Mouse (Mus musculus): ENCODE data around the gene Pkmyt1.

Gene Pkmyt1
- long read RNA-seq, experiment 1, partial matches to known transcripts: 1 of 3 reads
- long read RNA-seq, experiment 1, other reads (novel, unspliced or antisense): 0 of 3 reads
- long read RNA-seq, experiment 2, partial matches to known transcripts: 1 of 4 reads
- long read RNA-seq, experiment 2, other reads (novel, unspliced or antisense): 3 of 4 reads

- intact Hi-C loops (cut with DNase I): no loop called here
Measured at GRCm38 (mm10) chr17:23725999-23726757, at the start of gene Pkmyt1. Pkmyt1 (plus strand) TSS chr17:23726336.

GRCm38 (mm10) chr17:23676473-23677031 is 49.6 kb upstream of the Pkmyt1 start:
- intact Hi-C loops (cut with DNase I): no loop called here

DNA sequence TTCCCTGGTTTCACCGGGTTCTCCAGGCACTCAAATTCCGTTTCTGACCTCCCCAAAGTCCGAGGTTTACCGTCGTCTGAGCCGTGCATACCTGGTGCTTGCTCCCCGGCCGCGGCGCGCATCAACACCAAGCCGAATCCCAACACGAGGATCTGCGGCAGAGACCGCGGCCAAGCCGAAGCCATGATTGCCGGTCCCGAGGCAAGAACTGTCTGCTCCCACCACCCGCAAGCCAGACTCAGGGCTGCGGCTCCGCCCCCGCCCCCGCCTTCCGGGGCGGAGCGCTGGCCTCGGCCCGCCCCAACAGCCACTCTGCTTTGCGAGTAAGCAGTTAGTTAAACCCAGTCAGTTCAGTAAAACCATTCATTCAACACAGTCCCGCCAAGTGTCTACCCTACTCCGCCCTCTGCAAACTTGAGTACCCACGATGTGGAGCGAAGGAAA is 48.9 kb upstream of the Pkmyt1 start, which contains the start of gene Tnfrsf12a:
TSS of gene Tnfrsf12a (minus strand) at position 233 of the 444 bp plus-strand sequence.
- intact Hi-C loops (cut with DNase I): no loop called here

- intact Hi-C loops (cut with DNase I): no loop called here
Measured at GRCm38 (mm10) chr17:23679127-23679835, 46.9 kb upstream of the Pkmyt1 start, which contains the start of gene Cldn6. Cldn6 (plus strand) TSS chr17:23679249.

GRCm38 (mm10) chr17:23680336-23680735 is 45.8 kb upstream of the Pkmyt1 start:
- intact Hi-C loops (cut with DNase I): no loop called here

DNA sequence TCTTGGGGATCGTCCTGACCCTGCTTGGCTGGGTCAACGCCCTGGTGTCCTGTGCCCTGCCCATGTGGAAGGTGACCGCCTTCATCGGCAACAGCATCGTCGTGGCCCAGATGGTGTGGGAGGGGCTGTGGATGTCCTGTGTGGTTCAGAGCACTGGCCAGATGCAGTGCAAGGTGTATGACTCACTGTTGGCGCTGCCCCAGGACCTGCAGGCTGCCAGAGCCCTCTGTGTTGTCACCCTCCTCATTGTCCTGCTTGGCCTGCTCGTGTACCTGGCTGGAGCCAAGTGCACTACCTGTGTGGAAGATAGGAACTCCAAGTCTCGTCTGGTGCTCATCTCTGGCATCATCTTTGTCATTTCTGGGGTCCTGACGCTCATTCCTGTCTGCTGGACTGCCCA is 45.0 kb upstream of the Pkmyt1 start:
- intact Hi-C loops (cut with DNase I): no loop called here

- intact Hi-C loops (cut with DNase I): no loop called here
Measured at GRCm38 (mm10) chr17:23682092-23682491, 44.0 kb upstream of the Pkmyt1 start.

DNA sequence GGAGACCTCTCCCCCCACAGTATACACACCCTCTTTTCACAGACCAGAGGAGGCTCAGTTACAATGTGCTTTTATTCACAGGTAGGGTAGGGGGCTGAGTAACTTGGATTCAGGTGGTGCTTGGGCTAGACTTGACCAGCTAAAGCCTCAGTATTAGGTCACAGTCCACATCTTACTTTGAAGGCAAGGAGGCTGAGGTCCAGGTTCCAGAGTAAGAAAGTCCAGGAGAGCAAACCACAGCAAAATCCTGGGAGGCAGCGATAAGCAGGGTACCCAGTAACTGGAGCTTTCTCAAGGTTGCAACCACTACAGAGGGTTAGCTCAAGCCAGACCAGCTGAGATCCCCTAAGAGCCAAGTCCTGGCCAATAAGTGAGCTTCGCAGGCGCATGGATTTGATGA is 43.6 kb upstream of the Pkmyt1 start:
- intact Hi-C loops (cut with DNase I): no loop called here

DNA sequence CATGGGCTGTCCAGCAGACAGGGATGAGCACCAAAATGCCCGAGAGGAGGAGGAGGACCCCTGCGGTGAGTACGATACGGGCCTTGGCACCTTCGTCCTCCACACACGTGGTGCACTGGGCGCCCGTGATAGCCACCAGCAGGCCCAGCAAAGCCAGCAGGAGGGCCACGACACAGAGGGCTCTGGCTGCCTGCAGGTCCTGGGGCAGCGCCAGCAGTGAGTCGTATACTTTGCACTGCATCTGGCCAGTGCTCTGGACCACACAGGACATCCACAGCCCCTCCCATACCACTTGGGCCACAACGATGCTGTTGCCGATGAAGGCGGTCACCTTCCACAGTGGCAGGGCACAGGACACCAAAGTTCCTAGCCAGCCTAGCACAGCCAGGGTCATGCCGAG is 42.9 kb upstream of the Pkmyt1 start:
- intact Hi-C loops (cut with DNase I): no loop called here

GRCm38 (mm10) chr17:23683856-23684672 is 42.1 kb upstream of the Pkmyt1 start, which contains the start of gene Cldn9:
Cldn9 (minus strand) TSS chr17:23684026.
- intact Hi-C loops (cut with DNase I): no loop called here

GRCm38 (mm10) chr17:23694491-23694890 is 31.6 kb upstream of the Pkmyt1 start:
- intact Hi-C loops (cut with DNase I): no loop called here

DNA sequence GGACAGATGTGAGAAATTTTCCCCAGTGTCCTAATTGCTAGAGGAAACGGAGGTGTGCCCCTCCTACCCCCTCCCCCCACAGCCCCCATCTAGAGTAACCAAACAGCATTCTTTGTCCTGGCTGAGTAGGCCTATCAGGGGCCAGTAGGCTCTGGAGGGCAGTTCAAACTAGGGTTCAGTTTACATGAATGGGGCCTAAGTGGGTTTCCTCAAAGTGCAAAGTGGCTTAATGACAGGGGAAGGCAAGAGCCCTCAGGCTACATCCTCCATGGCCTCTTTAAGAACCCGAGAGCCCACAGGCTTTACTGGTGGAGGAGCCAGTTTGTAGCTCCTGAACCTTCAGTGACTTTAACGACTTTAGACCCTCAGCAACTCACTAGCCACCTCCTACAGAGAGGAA is 30.3 kb upstream of the Pkmyt1 start:
- intact Hi-C loops (cut with DNase I): no loop called here

DNA sequence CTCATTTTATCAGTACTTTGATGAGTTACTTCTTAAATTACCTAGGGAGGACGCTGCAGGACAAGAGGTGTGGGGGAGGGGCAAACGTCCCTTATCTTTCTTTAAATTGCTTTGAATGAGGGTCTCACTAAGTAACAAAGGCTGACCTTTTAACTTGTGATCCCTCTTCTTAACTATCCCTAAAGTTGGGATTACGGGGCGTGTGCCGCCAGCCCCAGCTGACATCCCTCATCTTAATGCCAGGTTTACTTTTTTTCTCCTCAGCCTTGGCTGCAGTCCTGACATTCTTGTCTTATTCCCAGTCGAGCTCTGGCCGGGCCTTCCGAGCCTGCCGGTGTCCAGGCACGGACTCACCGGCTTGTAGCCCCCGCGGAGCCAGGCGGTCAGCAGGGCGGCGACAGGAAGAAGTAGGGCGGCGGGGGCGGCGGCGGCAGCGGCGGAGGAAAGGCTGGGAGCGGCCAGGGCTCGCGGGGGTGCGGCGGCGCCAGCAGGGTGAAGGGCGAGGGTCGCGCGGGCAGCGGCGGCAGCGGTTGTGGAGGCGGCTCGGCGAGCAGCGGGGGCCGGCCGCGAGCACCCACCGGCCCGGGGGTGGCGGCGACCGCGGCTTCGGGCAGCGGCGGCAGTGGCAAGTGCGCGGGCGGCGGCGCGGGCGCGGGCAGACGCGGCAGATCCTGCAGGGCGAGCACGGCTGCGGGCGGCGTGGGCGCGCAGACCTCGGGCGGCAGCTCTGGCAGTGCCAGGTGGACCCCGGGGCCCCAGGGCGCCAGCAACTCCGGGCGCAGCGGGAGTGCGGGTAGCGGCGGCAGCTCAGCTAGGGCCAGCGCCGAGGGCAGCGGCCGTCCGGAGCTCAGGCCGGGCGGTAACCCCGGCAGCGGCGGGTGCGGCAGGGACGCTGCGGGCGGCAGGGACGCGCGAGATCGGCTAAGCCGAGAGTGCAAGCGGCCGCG is 26.7 kb upstream of the Pkmyt1 start:
- intact Hi-C loops (cut with DNase I): loop anchor here (5.0 kb wide), 1 partner anchor 37 kb away; the partner anchor contains the start of gene Bicdl2

- intact Hi-C loops (cut with DNase I): loop anchor here (5.0 kb wide), 1 partner anchor 38 kb away; the partner anchor contains the start of gene Bicdl2
Measured at GRCm38 (mm10) chr17:23700079-23700478, 26.1 kb upstream of the Pkmyt1 start.

- intact Hi-C loops (cut with DNase I): loop anchor here (5.0 kb wide), 1 partner anchor 41 kb away; the partner anchor contains the start of gene Bicdl2
Measured at GRCm38 (mm10) chr17:23703301-23703700, 22.8 kb upstream of the Pkmyt1 start.

DNA sequence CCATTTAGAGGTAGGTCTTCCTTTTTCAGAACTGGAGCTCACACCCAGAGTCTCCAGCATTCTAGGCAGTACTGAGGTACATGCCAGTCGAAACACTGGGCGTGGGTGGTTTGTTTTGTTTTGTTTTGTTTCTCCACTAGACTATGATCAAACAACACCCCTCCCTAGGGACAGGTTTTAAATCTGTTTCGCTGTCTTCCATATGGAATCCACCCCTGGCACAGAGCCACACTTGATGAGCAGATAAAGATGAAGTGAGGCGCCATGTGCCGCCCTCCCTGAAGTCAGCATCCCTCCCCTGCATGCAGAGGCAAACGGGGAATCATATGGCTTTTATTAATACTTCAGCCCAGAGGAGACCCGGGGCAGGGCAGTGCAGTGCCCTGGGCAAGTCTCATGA is 21.4 kb upstream of the Pkmyt1 start:
- intact Hi-C loops (cut with DNase I): loop anchor here (2.0 to 5.0 kb wide), 2 partner anchors 42 to 132 kb away; partner anchors contain the start of gene Bicdl2

DNA sequence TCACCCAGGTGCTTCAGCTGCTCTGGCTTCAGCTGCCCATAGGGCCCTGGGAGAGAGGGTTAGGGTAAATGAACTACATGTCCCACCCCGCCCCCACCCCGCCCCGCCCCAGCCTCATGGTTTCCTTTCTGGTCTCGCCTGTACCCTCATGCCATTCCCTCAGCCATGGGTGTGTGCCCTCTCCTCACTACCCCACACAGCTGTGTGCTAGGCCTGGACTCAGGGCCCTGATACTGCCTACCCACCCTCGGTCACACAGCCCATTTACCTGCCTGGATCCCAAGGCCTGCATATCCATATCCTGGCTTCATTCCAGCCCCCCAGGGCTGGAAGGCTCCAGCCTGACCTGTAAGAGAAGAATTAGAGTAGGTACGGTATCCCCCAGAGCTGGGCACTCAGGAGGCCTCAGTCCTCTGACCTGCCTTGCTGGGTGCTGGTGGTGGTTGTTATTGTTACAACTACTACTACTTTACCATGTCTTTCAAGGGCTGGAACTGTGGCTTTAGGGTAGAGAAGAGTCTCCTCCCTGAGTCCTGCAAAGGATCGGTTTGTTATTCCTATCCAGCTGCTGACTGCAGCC is 20.5 kb upstream of the Pkmyt1 start:
- intact Hi-C loops (cut with DNase I): loop anchor here (2.0 kb wide), 1 partner anchor 133 kb away; no protein-coding TSS in a partner anchor

GRCm38 (mm10) chr17:23706212-23706611 is 19.9 kb upstream of the Pkmyt1 start:
- intact Hi-C loops (cut with DNase I): no loop called here

GRCm38 (mm10) chr17:23717003-23717402 is 9.1 kb upstream of the Pkmyt1 start:
- intact Hi-C loops (cut with DNase I): no loop called here
